Mouse (Mus musculus) liver, adult 2 months (tissue): ENCODE results near the gene Dnhd1. TPM values are rescaled to one million over a fixed set of nuclear protein-coding genes. Genes with fewer than 3 reads are reported as not detected.

Source experiments
- DNase-seq: peaks from one replicate; pipeline ENCODE4 v3.0.0-alpha.2; 2011; ENCODE audit warnings: low read depth, low spot score; ENCODE audit errors: extremely low read depth
- H3K27ac ChIP-seq: fragments of 200-500 bp; replicated peaks from 2 replicates; pipeline ENCODE4 v1.5.1; 2012; ENCODE audit warnings: low read depth, mild to moderate bottlenecking, control low read depth, inconsistent platforms, low read length; ENCODE audit not compliant: insufficient read depth
- H3K27me3 ChIP-seq: fragments of 200-500 bp; 2 replicates; pipeline ENCODE4 v1.6.1; 2012; ENCODE audit warnings: mild to moderate bottlenecking, moderate library complexity, low read length, inconsistent platforms; ENCODE audit not compliant: control insufficient read depth, insufficient read depth
- H3K36me3 ChIP-seq: fragments of 200-500 bp; 2 replicates; pipeline ENCODE4 v1.6.1; 2012; ENCODE audit warnings: low read length, inconsistent platforms; ENCODE audit not compliant: control insufficient read depth, insufficient read depth
- H3K4me1 ChIP-seq: fragments of 200-500 bp; 2 replicates; pipeline ENCODE4 v1.6.1; 2011; ENCODE audit warnings: low read length; ENCODE audit not compliant: control insufficient read depth, insufficient read depth
- H3K4me3 ChIP-seq: fragments of 200-500 bp; 2 replicates; pipeline ENCODE4 v1.5.1; 2011; ENCODE audit warnings: low read depth, mild to moderate bottlenecking, control low read depth, low read length, moderate library complexity; ENCODE audit not compliant: insufficient read depth
- H3K79me2 ChIP-seq: fragments of 200-500 bp; 2 replicates; pipeline ENCODE4 v1.6.1; 2012; ENCODE audit warnings: inconsistent platforms, mild to moderate bottlenecking, low read length, moderate library complexity; ENCODE audit not compliant: control insufficient read depth, insufficient read depth
- H3K9ac ChIP-seq: fragments of 200-500 bp; 2 replicates; pipeline ENCODE4 v1.6.1; 2012; ENCODE audit warnings: low read depth, mild to moderate bottlenecking, control low read depth, inconsistent platforms, low read length
- CTCF ChIP-seq: fragments of 200-500 bp; IDR thresholded peaks from 2 replicates; pipeline ENCODE4 v1.5.1; 2011; ENCODE audit warnings: low read depth, low read length, control low read depth
- POLR2A ChIP-seq: fragments of 200-500 bp; IDR thresholded peaks from 2 replicates; pipeline ENCODE4 v1.6.1; 2011; ENCODE audit warnings: low read length, control low read depth; ENCODE audit not compliant: insufficient read depth; ENCODE audit errors: extremely low read depth
- WGBS: fragments of 180-500 bp; shearing (Covaris S2); methylation state at CpG from one replicate; pipeline ENCODE4 v1.1.7; 2018; 5-methylcytosine and 5-hydroxymethylcytosine counted together
- polyA plus RNA-seq: library from polyadenylated mRNA; depleted of rRNA; stranded (reverse); fragments of >200 nt; gene quantifications from 2 replicates; pipeline ENCODE4 v1.2.3, GENCODE M21; 2012
- total RNA-seq: library from RNA; depleted of rRNA; stranded (reverse); fragments of >200 nt; gene quantifications from 2 replicates; pipeline ENCODE4 v1.2.3, GENCODE M21; 2014

Dnhd1 gene
- total and polyA plus RNA-seq, 2 experiments = 0.82 to 0.92 TPM

- H3K36me3 ChIP-seq = peaks cover 19% of the 10 kb centered on the region; the same call in 1 of the 2 replicates
- 7% methylated on average over 20 of the region's 20 CpGs for WGBS
- no peaks in the 10 kb centered on the region for H3K27me3 ChIP-seq
- H3K79me2 ChIP-seq = no peaks in the 10 kb centered on the region; the same call in 1 of the 2 replicates
- peak within 1 kb of the TSS; percentile 79 for H3K27ac ChIP-seq
- TF ChIP-seq POLR2A = 0 out of 2 replicates have a peak, but pooled peaks have one; percentile 5
- TF ChIP-seq CTCF = no peak
- peak within 1 kb of the TSS; percentile 85 for H3K4me3 ChIP-seq
- peak within 1 kb of the TSS; percentile 89 for H3K9ac ChIP-seq
- peaks cover 2% of the 10 kb centered on the region; the same call in 1 of the 2 replicates for H3K4me1 ChIP-seq
- DNase-seq = peak; percentile 89
Observed at GRCm38 (mm10) chr7:105751491-105752433, 101.1 kb downstream of the Dnhd1 start, which contains the start of gene Tpp1. Gene Tpp1 (minus strand): TSS chr7:105752235.

GRCm38 (mm10) chr7:105752716-105753115, 102.1 kb downstream of the Dnhd1 start:
- Histone ChIP-seq H3K27ac (no peak overlapping the region), H3K27me3 (no peaks in the 10 kb centered on the region), H3K79me2 (no peaks in the 10 kb centered on the region; the same call in 1 of the 2 replicates), H3K4me3 (no peak overlapping the region), H3K36me3 (peaks cover 13% of the 10 kb centered on the region; the same call in 1 of the 2 replicates), H3K9ac (no peak overlapping the region), H3K4me1 (peaks cover 2% of the 10 kb centered on the region; the same call in 1 of the 2 replicates)
- DNase-seq = no peak
- no peak for TF ChIP-seq POLR2A
- TF ChIP-seq CTCF = no peak
- WGBS = 93% methylated on average over 2 of the region's 2 CpGs

- no peaks in the 10 kb centered on the region for H3K27me3 ChIP-seq
- WGBS = 92% methylated on average over 10 of the region's 10 CpGs
- TF ChIP-seq POLR2A (no peak), CTCF (no peak)
Observed at GRCm38 (mm10) chr7:105753281-105753680, 102.7 kb downstream of the Dnhd1 start.

GRCm38 (mm10) chr7:105761813-105762484, 111.3 kb downstream of the Dnhd1 start:
- Histone ChIP-seq H3K36me3 (no peaks in the 10 kb centered on the region), H3K9ac (no peak overlapping the region), H3K4me1 (peaks cover 4% of the 10 kb centered on the region; the same call in 1 of the 2 replicates), H3K27me3 (0 out of 2 replicates have a peak, but pooled peaks cover 3% of the 10 kb centered on the region), H3K4me3 (no peak overlapping the region), H3K27ac (no peak overlapping the region), H3K79me2 (no peaks in the 10 kb centered on the region)
- DNase-seq = no peak
- 25% methylated on average over 51 of the region's 51 CpGs for WGBS
- no peak for TF ChIP-seq CTCF
- no peak for TF ChIP-seq POLR2A

More at GRCm38 (mm10) chr7:105753281-105753680, 102.7 kb downstream of the Dnhd1 start:
- Histone ChIP-seq H3K36me3 (peaks cover 10% of the 10 kb centered on the region; the same call in 1 of the 2 replicates), H3K4me1 (peaks cover 2% of the 10 kb centered on the region; the same call in 1 of the 2 replicates), H3K27ac (no peak overlapping the region), H3K4me3 (no peak overlapping the region), H3K9ac (no peak overlapping the region), H3K79me2 (no peaks in the 10 kb centered on the region; the same call in 1 of the 2 replicates)
- DNase-seq = no peak

GRCm38 (mm10) chr7:105762517-105763270, 112.1 kb downstream of the Dnhd1 start:
- 27% methylated on average over 55 of the region's 55 CpGs for WGBS
- Histone ChIP-seq H3K27me3 (0 out of 2 replicates have a peak, but pooled peaks cover 3% of the 10 kb centered on the region), H3K4me3 (no peak overlapping the region; the same call in 1 of the 2 replicates), H3K9ac (no peak overlapping the region), H3K79me2 (no peaks in the 10 kb centered on the region), H3K36me3 (no peaks in the 10 kb centered on the region), H3K27ac (no peak overlapping the region), H3K4me1 (peaks cover 4% of the 10 kb centered on the region; the same call in 1 of the 2 replicates)
- DNase-seq = no peak
- TF ChIP-seq POLR2A = no peak
- no peak for TF ChIP-seq CTCF
